Mouse (Mus musculus) heart, adult 2 months (tissue): ENCODE measurements around the gene Gm1140.
"Not testable (repeated sequence)": the region's sequence is repeated elsewhere in the genome, so short reads cannot be mapped to it uniquely, and the experiment has no call there.

Source experiments
- CTCF ChIP-seq: fragments of 200-600 bp; IDR thresholded peaks from 2 replicates; pipeline ENCODE4 v1.8.1; 2022; ENCODE audit warnings: antibody characterized with exemption, mild to moderate bottlenecking, moderate library complexity
- POLR2A ChIP-seq: fragments of 200-500 bp; IDR thresholded peaks from 2 replicates; pipeline ENCODE4 v1.6.1; 2011; ENCODE audit warnings: mild to moderate bottlenecking, low read depth, low read length, control low read depth; ENCODE audit not compliant: insufficient read depth

DNA sequence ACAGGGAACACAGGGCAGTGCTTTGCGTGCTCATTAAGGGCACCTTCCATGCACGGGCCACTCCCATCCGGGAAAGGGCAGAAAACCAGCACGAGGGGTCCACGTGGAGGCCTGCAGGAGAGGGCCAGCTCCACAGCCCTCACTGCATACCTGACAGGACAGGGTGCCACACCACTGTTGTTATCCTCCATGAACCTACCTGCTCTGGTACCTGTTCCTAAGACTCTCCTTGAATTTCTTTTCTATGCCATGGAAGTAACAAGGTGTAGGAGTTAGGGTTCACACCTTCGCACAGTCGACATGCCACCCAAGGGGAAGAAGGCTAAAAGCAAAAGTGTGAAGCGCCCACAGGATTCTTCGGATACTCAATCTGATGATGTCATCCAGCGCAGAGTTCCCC lies 2.0 kb upstream of the Gm1140 start, which contains the start of gene Gm14692:
- not testable (repeated sequence) for TF ChIP-seq POLR2A, CTCF
